Mouse (Mus musculus) megakaryocyte, adult 5-6 weeks (primary cell): ENCODE data around the gene Ltb4r1. TPM values are rescaled to one million over a fixed set of nuclear protein-coding genes. Genes with fewer than 3 reads are reported as not detected.

ENCODE experiments used
- ATAC-seq: 2 replicates; pipeline ENCODE4 v1.8.0; 2016; ENCODE audit warnings: mild to moderate bottlenecking, inconsistent platforms; ENCODE audit not compliant: poor library complexity, severe bottlenecking
- total RNA-seq, 2 experiments: library from RNA; stranded (forward) in 1 of 2; stranded (reverse) in 1 of 2; fragments of 153-499, 151-499 nt in 1 of 2; fragments of 221-1000, 200-1000 nt in 1 of 2; gene quantifications; 2 replicates each; pipeline versions ENCODE4 v1.2.3 to v1.2.4; 2015 to 2017

Gene Ltb4r1
- total RNA-seq (2015) (41.4 and 46.4 TPM in 2 replicates), total RNA-seq (2017) (57.4 and 68.0 TPM in 2 replicates)

DNA sequence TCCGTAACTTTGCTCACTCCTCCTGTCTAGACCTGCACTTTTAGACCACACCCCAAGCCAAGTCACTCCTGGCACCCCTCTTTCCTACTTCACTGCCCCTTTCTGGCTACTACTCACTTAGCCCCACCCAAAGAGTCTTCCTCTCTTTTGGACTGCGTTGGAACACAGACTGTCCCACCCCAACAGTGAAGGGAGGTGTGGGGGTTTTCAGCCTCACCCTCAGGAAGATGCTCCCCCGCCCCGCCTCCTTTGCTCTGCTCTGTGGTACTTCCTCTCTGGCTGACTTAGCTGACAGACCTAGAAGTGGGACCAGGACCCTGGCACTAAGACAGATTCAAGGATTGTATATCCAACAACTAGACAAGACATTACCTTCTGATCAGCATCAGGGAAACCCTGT is at the start of gene Ltb4r1:
Gene Ltb4r1 (plus strand): TSS at position 267 of the 400 bp plus-strand sequence.
- ATAC-seq, result peak; percentile 55

DNA sequence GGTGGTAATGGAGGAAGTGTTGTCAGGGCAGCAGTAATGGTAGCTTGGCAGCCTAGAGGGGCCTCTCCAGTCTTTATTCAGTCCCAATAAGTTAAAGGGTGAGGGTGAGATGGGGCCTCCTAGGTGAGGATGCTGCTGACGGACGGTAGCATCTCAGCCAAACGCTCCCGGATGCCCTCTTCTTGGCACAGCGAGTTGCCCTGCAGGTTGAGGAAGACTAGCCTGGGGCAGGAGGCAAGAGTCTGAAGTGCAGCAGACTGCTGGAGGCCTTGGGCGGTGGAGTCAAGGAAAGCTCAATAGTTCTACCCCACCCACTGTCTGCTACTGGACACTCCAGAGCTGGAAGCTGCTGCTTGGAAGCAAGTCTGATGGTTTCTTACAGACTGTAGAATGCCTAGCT is 49.5 kb upstream of the Ltb4r1 start:
- ATAC-seq, result no peak

DNA sequence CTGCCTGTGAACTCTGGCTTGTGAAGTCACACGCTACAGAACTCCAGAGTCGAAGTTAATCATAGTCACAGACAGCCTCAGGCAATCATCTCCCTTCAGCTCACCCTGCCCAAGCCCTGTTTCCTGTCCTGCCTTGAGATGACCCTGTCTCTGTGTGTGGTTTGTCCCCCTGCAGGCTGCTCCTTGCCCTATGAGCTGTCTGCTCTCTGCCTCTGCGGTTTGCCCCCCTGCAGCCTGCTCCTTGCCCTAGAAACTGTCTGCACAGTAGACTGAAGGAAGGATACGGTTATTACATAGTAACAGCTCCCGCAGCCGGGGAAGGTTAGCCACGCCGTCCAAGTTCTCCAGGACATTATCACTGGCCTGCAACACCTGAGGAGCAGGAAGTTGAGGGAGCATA is 48.9 kb upstream of the Ltb4r1 start:
- ATAC-seq, result no peak

DNA sequence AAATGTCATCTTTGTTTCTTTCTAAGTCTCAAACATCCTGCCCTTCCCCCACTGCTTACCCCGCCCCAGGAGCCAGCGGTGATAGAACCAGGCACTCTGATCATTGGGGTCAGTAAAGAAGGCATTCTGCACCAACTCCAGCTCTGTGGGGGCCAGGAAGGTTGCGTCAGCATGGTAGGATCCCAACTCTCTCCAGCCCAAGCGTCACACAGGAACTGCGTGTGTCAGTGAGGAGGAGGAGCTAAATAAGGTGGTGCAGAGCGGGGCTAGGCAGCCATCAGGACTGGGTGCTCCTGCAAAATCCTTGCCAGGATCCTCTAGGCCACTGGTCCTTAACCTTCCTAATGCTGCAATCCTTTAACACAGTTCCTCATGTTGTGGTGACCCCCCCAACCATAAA is 46.0 kb upstream of the Ltb4r1 start:
- no peak for ATAC-seq

DNA sequence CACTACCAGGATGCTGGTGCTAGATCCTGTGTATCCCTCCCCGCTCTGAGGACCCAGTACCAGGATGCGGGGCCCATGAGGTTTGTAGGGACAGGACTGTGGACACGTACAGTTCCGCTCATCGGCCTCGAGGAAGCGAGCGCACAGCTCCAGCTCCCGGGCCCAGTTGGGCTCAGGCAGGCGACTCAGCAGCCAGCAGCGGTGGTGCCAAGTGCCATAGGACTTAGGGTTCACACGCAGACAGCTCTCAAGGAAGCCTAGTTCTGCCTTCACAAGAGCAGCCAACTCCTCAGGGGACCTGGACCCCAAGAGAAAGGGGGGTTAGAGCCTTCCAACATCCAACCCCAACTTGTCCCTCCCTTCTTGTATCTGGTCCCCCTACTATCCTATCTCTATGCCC is 45.1 kb upstream of the Ltb4r1 start:
- ATAC-seq, result no peak

DNA sequence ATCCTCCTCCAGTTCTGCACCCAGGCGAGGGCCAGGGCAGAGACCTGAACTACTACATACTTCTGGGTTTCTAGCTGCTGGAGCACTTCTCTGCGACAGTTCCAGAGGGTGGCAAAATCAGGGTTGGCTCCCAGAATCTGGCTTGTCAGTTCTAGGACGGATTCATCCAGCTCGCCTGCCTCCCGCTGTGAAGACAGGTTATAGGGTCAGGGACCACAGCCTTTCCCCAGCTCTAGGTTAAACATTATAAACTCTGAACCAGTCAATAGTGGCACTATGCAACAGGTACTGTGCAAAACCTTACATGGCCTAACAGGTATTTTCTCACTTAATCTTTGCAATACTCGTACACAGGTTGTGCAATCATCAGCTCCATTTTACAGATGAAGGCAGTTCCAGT is 44.7 kb upstream of the Ltb4r1 start:
- ATAC-seq, result no peak

DNA sequence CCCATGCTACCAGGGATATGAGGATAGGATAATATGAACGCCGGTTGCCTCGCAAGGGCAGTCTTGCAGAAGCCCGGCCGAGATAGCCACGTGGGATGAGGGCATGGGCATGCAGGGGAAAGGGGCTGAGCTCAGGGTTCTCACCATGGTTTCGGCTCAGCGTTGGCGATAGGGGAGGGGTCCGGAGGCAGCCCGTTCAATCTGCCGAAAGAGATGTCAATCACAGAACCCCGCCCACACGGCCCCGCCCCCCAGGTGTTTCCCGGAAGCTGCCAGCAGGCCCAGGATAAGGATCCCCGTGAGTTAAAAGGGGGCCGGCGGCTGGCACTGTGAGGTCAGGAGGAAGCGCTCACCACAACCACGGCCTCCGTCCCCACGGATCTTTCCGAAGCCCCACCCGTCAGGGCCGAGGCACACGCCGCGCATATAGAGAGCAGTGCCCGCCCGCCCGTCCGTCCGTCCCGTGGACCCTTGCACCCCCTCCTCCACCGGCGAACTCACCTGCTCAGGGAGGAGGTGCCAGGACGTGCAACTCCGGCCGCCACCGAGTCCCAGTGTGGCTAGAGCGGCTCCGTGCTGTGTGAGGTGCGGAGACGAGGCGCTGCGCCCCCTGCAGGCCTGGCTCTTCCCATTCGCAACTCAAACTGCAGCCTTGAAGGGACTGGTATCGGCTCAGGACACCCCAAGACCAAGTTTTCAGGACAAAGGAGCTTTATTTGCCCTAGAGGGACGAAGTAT is 43.9 kb upstream of the Ltb4r1 start, which contains the start of gene Rabggta:
Gene Rabggta (minus strand): TSS at position 564 of the 738 bp plus-strand sequence.
- ATAC-seq, result peak; percentile 76

DNA sequence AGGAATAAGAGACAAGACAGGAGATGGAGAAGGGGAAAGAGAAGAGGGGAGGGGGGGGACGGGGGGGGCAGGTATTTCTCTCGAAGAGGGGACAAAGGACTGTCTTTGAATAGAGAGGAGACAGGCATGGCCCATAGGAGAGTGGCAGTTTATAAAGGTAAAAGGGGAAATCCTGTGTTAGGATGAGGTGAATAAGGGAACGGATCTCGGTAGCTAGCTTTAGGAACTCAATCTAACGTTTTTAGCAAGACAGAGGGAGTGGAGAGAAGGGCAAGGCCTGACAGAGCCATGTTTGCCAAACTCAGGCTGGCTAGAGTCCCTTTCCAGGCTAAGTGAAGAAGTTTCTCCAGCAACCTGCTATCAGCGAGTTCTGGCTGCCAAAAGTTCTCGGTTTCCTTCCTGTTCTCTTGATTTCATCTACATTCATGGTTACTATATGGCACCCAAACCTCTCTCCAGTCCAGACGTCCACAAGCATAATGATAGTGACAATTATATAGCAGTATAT is 43.3 kb upstream of the Ltb4r1 start:
- ATAC-seq, result no peak

DNA sequence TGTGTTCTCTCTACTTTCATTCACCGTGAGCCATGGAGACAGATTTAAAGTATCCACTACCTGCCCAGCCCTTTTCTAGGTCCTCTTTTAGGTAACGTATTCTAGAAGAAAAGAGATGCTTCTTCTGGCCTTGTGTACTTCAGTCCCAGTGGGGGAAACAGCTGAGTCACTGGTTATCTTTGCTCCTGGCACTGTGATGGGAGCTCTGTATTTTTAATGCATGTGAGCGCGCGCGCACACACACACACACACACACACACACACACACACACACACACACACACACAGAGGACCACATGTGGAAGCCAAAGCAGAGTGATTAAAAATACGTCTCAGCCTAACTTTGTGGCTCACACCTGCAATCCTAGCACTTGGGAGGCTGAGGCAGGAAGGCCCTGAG is 42.3 kb upstream of the Ltb4r1 start:
- no peak for ATAC-seq

DNA sequence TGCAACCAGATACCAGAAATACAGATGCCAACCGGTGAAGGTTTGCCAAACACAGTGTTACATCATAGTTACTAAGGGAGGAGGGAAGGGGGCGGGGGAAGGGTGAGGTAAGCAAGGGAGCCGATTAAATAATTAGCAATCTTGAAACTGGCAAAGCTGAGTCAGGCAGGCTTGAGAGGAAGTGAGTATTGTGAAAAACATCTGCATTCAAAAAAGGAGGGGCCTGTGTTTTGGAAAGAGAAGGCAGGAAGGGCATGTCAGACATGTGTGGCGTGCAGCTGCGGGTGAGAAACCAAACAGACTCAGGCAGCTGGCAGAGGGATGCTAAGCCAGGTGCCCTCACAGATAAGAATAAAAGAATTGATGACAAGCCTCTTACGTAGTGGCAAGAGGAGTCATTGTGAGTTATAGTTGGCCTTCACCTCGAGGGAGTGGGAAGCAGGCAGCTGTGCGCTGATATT is 41.3 kb upstream of the Ltb4r1 start:
- ATAC-seq, result peak; percentile 66

DNA sequence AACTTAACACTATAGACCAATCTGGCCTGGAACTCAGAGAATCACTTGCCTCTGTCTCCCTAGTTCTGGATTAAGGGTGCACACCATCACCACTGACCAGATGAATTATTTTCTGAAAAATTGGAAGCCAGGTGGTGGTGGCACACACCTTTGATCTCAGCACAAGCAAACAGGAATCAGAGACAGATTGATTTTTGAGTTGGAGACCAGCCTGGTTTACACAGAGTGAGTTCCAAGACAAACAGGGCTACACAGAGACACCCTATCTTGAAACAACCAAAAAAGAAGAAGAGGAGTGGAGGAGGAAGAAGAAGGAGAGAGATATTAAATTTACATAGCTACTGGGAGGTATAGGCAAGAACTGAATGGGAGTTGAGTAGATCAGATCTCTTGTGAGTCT is 39.5 kb upstream of the Ltb4r1 start:
- ATAC-seq, result no peak

DNA sequence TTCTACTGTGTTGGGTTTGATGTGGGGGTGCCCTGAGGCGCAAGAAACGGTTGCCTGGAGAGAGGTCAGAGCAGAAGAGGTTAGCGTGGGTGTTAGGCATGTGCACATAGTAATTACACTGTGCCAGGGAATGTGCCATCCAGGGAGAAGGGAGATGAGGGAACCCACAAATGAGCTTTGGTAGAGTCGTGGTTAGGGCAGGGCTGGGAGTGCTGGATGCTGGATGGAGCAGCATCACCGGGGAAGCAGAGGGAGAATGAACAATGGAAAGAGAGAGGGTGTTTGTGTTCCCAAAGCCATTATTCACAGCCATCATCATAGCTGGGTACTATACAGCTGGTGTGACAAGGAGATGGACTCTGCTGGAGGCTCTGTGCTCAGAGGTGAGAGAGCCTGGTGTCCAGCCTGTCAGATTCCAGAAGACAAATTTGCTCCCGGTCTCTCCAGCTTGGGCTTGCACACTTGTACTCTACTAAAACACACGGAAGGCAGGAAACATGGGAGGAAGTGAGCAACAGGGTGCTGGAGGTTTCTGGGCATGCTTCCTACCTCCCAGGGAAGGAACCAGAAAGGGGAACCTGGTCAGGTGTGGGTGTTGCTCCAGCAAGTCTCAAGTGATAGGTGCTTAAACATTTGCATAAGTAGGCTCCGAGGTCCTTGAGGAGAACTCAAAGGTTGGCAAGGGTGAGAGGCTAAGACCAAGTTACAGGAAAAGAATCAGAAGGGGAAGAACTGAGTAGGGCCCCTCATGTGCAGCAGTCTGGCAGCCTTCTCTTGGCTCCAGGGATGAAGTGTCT is 37.7 kb upstream of the Ltb4r1 start:
- ATAC-seq, result peak; percentile 66

DNA sequence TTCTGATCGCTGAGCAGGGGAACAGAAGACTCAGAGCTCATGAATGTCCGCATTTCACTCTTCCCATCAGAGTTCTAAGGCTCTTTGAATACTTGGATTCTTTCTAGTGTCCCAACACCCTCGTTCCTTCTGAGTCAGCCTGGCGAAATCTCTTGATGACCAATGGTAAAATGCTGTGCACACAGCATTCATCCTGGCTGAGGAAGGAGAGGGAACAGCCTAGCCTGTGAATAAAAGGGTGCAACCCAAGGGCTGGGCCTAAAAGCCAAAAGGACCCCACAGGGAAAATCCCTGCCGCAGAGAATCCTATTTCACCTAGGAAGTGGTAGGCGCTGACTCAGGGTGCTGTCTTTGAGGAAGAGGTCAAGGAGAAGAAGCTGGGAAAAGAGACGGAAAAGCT is 35.6 kb upstream of the Ltb4r1 start:
- ATAC-seq, result no peak

DNA sequence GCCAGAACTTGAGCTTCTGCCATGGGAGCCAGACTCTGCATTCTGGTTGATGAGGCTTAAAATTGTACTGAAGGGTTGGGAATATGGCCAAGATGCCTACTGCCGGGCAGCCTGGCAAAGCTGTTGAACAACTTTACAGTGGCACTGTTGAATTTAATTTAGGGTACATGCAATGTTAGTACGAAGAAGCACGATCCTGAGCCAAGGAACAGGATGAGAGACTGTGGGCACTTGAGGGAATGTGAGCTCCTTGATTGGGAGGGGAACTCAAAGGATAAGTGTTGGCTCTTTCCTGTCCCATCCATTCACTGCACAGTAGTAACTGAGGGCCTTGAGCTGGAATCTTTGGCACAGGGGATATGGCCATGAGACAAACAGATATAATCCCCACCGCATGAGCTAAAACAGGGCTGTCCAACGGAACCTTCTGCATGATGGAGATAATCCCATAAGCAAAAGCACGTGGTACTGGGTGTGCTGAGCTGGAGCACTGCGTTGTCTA is 35.2 kb upstream of the Ltb4r1 start:
- no peak for ATAC-seq

DNA sequence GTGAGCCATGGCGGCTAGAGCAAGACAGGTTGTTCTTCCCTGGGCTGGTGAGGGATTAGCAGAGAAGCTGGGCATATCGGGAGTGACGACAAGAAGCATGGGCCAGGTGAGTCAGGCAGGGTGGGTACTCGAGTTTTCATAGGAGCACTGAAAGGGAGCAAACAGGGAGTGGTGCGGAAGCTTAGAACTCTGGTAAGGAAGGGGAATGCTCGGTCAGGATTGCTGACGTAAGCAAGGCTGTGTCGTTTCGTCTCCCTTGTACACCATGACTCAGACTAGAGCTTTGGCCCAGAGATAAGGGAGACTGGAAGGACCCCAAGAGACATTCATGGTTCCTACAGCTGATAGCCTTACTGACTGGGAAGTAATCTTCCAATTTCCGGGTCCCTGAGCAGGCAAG is 31.9 kb upstream of the Ltb4r1 start:
- ATAC-seq, result no peak

DNA sequence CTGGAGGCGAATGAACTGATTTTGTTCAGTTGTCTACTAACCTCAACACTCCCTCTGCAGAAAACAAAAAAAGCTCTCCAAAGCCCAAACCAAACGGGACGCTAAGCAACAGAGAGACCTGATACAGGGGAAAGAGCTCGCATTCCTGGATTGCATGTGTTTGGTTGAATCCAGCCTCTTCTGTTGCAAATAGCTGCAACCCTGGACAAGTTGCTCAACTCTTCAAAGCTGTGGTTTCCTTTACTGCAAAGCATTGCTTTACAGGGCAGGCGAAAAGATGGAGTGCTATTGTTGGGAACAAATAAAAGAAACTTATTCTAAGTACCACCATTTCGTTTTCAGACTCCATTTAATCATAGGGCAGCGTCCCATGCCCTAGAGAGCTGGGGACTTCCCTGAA is 30.9 kb upstream of the Ltb4r1 start:
- ATAC-seq, result no peak

DNA sequence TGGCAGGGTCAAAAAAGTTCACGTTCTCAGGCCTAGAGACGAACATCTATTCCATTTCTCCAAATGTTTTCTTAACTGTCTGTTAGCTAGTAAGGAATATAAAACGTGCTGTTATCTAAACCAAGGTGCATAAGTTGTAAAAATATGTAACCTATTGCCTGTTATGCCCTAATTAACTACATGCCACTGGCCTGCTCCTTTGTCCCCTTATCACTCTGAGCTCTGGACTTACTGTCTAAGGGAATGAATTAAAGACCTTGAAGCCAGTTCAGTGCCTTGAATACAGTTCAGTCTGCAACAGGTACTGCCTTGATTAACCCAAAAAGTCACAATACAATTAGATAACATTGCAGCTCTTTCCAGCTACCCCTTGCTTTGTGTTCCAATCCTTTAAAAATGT is 30.4 kb upstream of the Ltb4r1 start:
- ATAC-seq, result no peak

DNA sequence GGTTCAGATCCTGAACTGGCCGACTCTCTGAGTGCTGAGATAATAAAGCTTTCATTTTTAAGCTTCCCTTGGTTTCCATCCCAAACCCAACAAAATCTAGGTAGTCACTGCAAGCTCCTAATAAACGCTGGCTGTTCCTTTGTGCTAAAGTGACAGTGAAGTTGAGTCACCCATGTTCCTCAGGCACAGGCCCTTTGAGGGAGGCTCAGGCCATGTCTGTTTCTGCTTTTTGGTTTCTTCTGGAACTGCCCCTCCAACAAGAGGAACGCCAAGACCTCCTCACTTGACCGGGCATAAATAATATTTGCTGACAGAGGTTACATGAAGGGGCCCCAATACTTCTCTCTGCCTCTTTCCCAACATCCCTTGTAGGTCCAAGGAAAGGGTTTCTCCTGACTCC is 30.0 kb upstream of the Ltb4r1 start:
- ATAC-seq, result peak; percentile 51; the same call in 1 of the 2 replicates

DNA sequence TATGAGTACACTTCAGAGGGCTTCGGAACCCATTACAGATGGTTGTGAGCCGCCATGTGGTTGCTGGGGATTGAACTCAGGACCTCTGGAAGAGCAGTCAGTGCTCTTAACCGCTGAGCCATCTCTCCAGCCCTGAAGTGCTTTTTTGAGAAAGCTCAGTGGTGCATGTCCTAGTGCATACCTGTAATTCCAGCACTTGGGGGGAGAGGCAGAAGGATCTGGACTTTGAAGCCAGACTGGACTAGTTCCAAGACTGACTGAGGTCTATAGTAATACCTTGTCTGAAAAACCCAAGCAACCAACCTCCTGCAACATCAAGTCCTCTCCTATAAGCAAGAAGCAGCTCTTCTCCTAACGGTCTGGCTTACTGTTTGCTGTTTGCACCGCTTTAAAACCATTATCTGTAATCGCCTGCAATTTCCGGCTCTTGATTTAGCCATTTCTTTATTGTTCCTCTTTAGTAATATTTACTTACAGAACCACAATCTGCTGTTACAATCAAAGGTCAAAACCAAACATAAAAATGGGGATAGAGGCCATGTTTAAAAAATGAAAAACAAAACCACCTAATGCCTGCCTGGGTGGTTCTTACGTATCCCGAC is 28.6 kb upstream of the Ltb4r1 start:
- peak; percentile 51 for ATAC-seq

DNA sequence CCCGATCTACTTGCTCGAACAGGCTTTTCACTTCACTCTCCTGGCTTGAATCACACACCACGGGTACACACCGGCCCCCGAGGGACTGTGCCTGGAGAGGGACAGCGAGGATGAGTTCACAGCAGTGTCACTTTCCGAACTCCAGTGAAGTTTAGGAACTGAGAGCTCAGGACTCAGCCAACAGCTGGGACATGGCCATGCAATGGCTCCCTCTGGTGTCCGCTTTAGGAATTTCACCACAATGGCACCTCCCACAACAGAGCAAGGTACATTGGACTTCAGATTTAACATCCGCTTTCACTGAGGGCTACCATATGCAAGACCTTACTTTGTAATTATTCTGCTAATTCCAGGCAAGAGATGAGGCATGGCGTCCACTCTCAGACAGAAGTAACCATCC is 22.1 kb upstream of the Ltb4r1 start:
- ATAC-seq, result peak; percentile 89

DNA sequence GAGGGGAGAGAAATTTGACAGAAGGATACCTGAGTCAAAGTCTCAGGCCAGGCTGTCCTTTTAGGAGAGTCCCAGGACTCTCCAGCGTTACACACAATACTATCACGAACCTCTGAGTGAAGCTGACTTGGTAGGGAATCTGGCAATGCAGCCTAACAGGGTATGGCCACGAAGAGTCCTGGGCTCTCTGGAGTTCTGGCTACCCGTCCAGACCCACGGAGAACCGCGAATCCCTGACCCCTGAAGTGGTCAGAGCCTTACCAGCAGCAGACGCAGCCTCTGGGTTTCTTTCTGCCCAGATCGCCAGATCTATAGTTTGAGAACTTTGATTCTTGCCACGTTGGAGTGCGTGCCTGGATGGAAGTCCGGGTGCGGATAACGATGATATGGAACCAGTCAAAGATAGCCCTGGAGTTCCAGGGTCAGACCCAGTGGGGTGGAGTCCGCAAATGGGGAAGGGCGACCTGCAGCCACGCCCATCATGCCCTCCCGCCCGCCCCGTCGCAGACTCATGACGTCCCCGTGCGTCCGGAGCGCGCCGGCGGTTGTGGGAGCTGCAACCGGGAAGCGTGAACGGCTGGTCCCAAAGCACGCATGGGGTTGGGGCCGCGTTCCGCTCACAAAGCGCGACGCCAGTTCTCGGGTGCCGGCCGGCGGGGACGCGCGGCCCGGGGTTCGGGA is 20.4 kb upstream of the Ltb4r1 start, which contains the start of the genes Dhrs1 and Nop9:
Gene Dhrs1 (minus strand): TSS at position 511 of the 681 bp plus-strand sequence.
Gene Nop9 (plus strand): TSS at position 514 of the 681 bp plus-strand sequence.
- peak; percentile 88 for ATAC-seq
